Mouse (Mus musculus): ENCODE data around the gene Mef2c.
A peak's percentile ranks its signal among the peaks of the same experiment; 100 is the strongest.

Gene Mef2c

DNA sequence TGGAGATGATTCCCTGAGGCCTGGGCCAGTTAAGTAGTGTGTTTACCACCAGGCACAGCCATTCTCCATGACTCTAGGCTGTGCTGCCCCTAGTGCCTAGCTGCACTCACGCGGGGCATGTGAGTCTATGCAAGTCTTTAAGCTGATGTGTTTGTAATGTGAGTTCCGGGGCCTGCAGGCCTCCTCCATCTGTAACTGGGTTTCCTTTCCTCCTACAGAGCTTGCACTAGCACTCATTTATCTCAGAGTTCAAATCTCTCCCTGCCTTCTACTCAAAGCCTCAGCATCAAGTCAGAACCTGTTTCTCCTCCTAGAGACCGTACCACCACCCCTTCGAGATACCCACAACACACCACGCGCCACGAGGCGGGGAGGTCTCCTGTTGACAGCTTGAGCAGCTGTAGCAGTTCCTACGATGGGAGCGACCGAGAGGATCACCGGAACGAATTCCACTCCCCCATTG, 158.3 kb downstream of the Mef2c start:
- no peak for DNase-seq (ENCODE audit: low read depth, low spot score)

DNA sequence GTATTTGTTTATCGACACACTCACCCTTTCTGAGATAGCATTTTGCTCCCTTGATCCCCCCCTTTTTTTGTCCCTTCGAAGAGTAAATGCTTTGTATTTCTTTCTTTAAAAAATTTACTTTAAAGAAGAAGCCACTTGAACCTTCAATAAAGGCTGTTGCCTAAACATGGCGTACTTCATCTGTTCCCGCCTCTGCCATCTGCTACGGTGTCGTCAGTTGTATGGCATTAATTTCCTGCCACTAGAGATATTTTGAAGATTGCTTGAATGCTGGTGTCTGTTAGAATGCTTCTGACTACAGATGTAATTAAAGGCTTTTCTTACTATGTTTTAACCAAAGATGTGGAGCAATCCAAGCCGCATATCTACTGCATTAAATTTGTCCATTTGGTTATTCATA, 162.3 kb downstream of the Mef2c start:
- DNase-seq (ENCODE audit: low read depth, low spot score), result no peak

DNA sequence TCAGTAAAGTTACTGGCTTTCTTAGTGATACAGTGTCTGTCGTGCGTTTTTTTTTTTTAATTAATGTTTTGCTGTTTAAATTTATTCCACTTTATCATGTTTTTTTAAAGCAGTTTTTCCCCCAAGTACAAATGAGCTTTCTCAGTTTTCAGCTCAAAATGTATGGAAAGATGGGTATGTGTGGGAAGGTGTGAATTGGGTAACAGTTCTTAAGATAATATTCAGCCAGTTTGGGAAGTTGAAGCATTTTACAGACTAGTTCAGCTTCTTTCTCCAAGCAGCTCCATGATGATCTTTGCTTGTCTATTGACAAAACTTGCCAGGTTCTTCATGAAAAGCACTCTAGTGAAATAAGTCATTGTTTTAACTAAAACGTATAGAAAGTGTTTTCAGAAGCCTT, 163.2 kb downstream of the Mef2c start:
- no peak for DNase-seq (ENCODE audit: low read depth, low spot score)

DNA sequence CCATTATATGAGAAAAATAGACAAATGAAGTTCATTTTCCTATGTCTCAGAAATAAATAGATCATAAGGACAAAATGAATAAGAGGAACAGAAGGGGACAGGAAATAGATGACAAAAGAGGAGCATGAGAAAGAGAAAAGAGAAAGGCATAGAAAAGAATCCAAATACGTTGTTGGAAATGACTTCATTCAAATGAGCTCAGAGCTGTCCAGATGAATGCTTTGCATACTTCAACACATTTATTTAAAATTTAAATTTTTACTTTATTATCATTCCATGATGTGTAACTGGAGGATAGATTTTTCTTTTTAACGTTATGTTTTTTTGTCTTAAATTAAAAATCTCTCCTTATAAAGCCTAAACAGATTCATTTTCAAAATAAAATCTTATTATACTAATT, 203.8 kb downstream of the Mef2c start:
- no peak for DNase-seq (ENCODE audit: low read depth, low spot score)

DNA sequence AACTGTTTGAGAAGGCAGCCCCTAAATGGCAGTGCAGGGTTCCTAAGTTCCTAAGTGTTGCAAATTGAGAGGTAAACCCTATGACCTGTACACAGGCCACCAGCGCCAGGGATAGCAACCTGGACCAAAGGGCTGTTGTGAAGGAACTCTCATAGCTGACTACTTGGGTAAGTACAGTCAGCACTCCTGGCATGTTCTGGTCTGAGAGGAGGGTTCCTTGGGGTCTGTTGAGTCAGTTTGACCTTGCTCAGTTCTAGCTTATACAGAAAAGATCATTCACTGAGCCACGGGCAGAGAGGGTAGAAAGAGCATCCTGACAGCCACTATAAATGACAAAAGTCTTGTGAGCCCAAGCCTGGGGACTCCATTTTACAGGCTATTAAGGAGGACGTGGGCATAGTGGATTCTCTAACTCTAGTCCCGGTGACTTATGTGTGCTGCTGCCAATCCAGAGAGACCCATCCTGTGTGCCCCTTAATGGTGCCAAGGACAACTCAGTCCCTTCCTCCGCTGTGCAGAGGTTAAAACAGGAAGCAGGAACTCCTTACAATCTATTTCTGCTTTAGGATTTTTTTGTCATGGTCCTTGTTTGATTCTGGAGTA, 209.0 kb downstream of the Mef2c start:
- DNase-seq (ENCODE audit: low read depth, low spot score), result no peak

DNA sequence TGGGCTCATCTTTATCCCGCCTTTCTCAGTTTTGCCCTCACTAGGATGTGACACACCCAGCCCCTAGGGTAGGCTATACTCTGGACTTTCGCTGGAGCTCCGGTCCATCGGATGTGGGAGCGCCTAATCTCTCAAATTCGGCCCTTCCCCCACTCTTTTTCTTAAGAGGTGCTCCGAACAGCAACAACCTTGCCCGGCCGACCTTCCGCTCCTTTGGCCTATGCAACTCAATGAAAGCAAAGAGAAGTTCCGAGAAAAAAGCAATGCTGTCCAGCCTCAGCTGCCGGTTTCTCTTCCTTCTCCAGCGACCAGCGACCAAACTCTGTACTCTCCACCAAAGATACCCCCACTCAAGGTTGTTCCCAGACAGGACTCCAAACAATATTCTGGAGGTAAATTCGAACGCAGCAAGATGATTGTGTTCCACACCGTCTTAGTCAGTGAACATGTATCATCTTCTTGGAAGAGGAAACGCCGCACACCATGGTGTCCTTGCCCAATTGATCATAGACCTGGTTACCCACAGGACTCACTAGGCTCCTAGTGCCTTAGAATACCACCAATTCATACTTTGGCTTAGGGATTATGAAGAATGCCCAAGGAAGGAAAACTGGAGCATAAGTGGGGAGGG, 209.9 kb downstream of the Mef2c start:
- DNase-seq (ENCODE audit: low read depth, low spot score), result peak; percentile 5

DNA sequence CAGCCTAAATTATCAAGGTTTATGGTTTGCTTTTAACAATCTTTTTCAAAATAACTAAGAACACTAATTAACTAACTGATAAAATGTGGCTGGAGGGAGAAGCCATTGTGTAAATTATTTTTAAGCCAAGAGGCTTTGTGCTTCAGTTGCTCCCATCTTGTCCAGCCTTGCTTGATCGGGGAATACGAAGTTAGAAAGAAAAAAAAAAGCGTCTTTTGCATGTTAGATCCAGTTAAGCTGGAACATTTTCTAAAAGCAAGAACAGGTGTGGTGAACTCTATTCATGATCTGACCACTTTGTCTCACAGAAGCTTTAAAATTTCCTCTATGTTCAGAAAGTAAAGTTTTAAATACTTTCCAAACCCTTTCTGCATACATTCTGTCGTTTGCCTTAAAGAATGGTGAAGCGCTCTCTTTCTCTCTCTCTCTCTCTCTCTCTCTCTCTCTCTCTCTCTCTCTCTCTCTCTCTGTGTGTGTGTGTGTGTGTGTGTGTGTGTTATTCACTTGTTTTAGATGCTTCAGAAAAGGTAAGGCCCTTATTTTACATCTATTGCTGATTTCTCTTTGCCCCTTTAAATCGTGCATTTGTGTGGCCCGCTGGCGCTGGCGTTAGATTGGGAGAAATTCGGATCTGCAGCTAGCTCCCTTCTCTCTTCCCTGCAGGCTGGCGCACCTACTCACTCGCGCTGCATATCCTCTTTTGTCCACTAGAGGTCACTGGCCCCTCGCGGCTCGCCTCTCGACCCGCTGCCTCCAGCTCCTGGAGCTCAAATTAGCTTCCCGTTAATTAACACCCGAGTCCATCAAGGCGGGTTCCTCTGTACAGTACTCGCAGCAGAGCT, 210.9 kb downstream of the Mef2c start:
- peak; percentile 90 for DNase-seq (ENCODE audit: low read depth, low spot score)

DNA sequence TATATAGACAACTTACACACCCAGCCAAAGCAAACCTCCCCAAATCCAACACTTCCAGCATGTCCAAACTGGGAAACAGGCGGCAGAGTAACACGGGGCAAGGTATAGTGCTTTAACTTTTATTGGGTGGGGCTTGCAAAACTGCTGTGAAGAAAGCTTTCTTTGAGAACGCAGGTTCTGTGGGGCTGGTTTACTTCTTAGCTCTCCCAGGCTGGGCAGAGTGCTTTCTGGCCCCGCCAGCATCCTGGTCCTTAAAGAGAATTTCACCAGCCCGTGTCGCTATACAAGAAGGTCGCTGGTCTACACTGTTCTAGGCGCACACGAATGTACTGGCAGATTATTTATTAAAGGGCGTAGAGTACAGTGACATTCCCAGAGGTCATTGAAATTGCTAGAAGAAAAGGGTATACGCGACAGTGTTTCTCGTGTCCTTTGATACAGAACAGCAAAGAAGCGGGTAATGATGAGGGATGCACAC, 211.5 kb downstream of the Mef2c start:
- no peak for DNase-seq (ENCODE audit: low read depth, low spot score)

DNA sequence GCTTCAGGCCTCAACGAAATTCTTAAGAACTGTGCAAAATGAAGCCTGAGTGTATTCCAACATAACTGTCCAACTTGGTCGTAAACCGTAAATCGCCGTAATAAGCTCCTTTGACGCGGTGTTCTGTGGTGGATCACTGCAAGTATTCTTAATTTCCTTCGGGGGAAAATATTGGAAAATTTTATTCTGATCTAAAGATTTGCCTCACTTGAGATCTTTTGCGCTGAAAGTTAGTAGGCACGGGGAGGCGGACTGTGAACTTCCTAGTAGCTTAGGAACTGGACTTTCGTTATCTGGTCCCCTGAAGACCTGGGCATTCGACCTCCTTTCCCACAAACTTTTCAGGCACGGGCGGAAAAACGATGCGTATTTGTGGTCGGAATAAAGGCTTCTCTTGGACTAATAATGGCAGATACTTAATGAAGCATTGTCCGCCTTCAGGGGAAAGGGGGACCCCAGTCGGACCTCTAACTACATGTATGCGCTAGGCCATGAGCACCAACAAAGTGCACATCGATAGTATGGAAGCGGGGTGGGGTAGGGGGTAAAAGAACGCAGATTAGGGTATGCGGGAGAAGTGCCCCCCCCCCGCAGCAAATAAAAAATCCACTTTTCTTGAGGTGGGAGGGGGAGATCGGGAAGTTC, 212.3 kb downstream of the Mef2c start:
- DNase-seq (ENCODE audit: low read depth, low spot score), result peak; percentile 4
